Mouse (Mus musculus) liver, embryonic 16.5 days (tissue): ENCODE results near the gene Fbxo46. TPM values are rescaled to one million over a fixed set of nuclear protein-coding genes. Genes with fewer than 3 reads are reported as not detected.

Experiments
- ATAC-seq: fragments of 200-750 bp; cut with Nextera tagmentation; 2 replicates; pipeline ENCODE4 v1.8.0; 2017; ENCODE audit warnings: low read depth, mild to moderate bottlenecking, moderate number of reproducible peaks, moderate library complexity
- H3K27ac ChIP-seq: fragments of 300-500 bp; sonication (generic); 2 replicates; pipeline ENCODE4 v1.5.1; 2014; ENCODE audit warnings: mild to moderate bottlenecking, low read length
- H3K27me3 ChIP-seq: fragments of 300-500 bp; sonication (generic); 2 replicates; pipeline ENCODE4 v1.6.1; 2014; ENCODE audit warnings: low read depth, low read length, mixed read lengths; ENCODE audit not compliant: control insufficient read depth, insufficient read depth
- H3K36me3 ChIP-seq: fragments of 300-500 bp; sonication (generic); 2 replicates; pipeline ENCODE4 v1.6.1; 2014; ENCODE audit warnings: mild to moderate bottlenecking; ENCODE audit not compliant: control insufficient read depth, insufficient read depth
- H3K4me1 ChIP-seq: fragments of 300-500 bp; sonication (generic); 2 replicates; pipeline ENCODE4 v1.6.1; 2014; ENCODE audit warnings: low read depth, low read length, mixed read lengths; ENCODE audit not compliant: control insufficient read depth
- H3K4me2 ChIP-seq: fragments of 300-500 bp; sonication (generic); 2 replicates; pipeline ENCODE4 v1.6.1; 2014; ENCODE audit warnings: low read depth, low read length, mixed read lengths
- H3K4me3 ChIP-seq: fragments of 300-500 bp; sonication (generic); 2 replicates; pipeline ENCODE4 v1.5.1; 2014; ENCODE audit warnings: low read depth, mild to moderate bottlenecking, low read length
- H3K9ac ChIP-seq: fragments of 300-500 bp; sonication (generic); 2 replicates; pipeline ENCODE4 v1.6.1; 2014; ENCODE audit warnings: low read depth, low read length
- H3K9me3 ChIP-seq: fragments of 300-500 bp; sonication (generic); replicated peaks from 2 replicates; pipeline ENCODE4 v1.6.1; 2016; ENCODE audit warnings: low read length; ENCODE audit not compliant: control insufficient read depth
- WGBS: fragments of 180-500 bp; shearing (Covaris S2); extraction: QIAGEN DNeasy Blood & Tissue Kit; methylation state at CpG from one replicate; pipeline ENCODE4 v1.1.7; 2014; ENCODE audit not compliant: insufficient replicate concordance; 5-methylcytosine and 5-hydroxymethylcytosine counted together
- polyA plus RNA-seq: library from polyadenylated mRNA; unstranded; fragments of >200 nt; fragmentation: Nextera tagmentation; extraction: Ambion mirVana; gene quantifications from 2 replicates; pipeline ENCODE4 v1.2.1, GENCODE M21; 2015

Fbxo46 gene
- polyA plus RNA-seq, 1 experiment from 2014 or later = 4.7 TPM

GRCm38 (mm10) chr7:19078732-19079131 lies 40.9 kb upstream of the Fbxo46 start:
- no peaks in the 10 kb centered on the region for H3K9me3 ChIP-seq
- H3K9ac ChIP-seq = no peak overlapping the region
- no peak overlapping the region for H3K4me2 ChIP-seq
- no peak for ATAC-seq
- WGBS = 67% methylated on average over 3 of the region's 3 CpGs
- peaks cover 20% of the 10 kb centered on the region for H3K36me3 ChIP-seq
- H3K27me3 ChIP-seq = peaks cover 8% of the 10 kb centered on the region; the same call in 1 of the 2 replicates
- H3K27ac ChIP-seq = no peak overlapping the region
- H3K4me3 ChIP-seq = no peak overlapping the region
- peaks cover 27% of the 10 kb centered on the region for H3K4me1 ChIP-seq

DNA sequence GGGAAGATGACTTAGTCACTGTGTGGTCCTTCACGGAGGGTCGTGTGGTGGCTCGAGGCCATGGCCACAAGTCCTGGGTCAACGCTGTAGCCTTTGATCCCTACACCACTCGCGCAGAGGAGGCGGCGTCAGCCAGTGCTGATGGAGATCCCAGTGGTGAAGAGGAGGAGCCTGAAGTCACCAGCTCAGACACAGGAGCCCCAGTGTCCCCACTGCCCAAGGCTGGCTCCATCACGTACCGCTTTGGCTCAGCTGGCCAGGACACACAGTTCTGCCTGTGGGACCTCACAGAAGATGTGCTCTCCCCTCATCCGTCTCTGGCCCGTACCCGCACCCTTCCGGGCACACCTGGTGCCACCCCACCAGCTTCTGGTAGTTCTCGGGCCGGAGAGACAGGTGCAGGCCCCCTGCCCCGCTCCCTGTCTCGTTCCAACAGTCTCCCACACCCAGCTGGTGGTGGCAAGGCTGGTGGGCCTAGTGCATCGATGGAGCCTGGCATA lies 39.2 kb upstream of the Fbxo46 start:
- Histone ChIP-seq H3K27ac (no peak overlapping the region), H3K4me2 (no peak overlapping the region), H3K4me3 (no peak overlapping the region), H3K9ac (no peak overlapping the region), H3K36me3 (peaks cover 20% of the 10 kb centered on the region), H3K4me1 (peaks cover 29% of the 10 kb centered on the region), H3K27me3 (peaks cover 8% of the 10 kb centered on the region), H3K9me3 (no peaks in the 10 kb centered on the region)
- no peak for ATAC-seq
- 83% methylated on average over 19 of the region's 19 CpGs for WGBS

- H3K27me3 ChIP-seq = peaks cover 10% of the 10 kb centered on the region
- 68% methylated on average over 4 of the region's 4 CpGs for WGBS
- no peak for ATAC-seq
- no peak overlapping the region for H3K4me3 ChIP-seq
- no peak overlapping the region for H3K9ac ChIP-seq
- peaks cover 32% of the 10 kb centered on the region for H3K4me1 ChIP-seq
- H3K36me3 ChIP-seq = peaks cover 20% of the 10 kb centered on the region
- no peaks in the 10 kb centered on the region for H3K9me3 ChIP-seq
- no peak overlapping the region for H3K4me2 ChIP-seq
- no peak overlapping the region for H3K27ac ChIP-seq
These were observed 37.5 kb upstream of the Fbxo46 start for GRCm38 (mm10) chr7:19082171-19082570.

- peaks cover 20% of the 10 kb centered on the region for H3K36me3 ChIP-seq
- H3K4me1 ChIP-seq = peaks cover 27% of the 10 kb centered on the region
- WGBS = 52% methylated on average over 6 of the region's 6 CpGs
These were observed 36.6 kb upstream of the Fbxo46 start for GRCm38 (mm10) chr7:19083096-19083495.

GRCm38 (mm10) chr7:19083701-19084100 lies 36.0 kb upstream of the Fbxo46 start, which contains the start of gene Dmpk:
Gene Dmpk, plus strand, starts transcription at chr7:19083849.
- Histone ChIP-seq H3K27me3 (peaks cover 15% of the 10 kb centered on the region), H3K9me3 (no peaks in the 10 kb centered on the region), H3K4me1 (peaks cover 27% of the 10 kb centered on the region), H3K4me3 (peak within 1 kb of the TSS; percentile 34), H3K36me3 (peaks cover 16% of the 10 kb centered on the region), H3K4me2 (peak within 1 kb of the TSS; percentile 22; the same call in 1 of the 2 replicates), H3K27ac (peak within 1 kb of the TSS; percentile 38), H3K9ac (peak within 1 kb of the TSS; percentile 38)
- WGBS = 51% methylated on average over 10 of the region's 10 CpGs
- ATAC-seq = 0 out of 2 replicates have a peak, but pooled peaks have one; percentile 14

More at GRCm38 (mm10) chr7:19083096-19083495, 36.6 kb upstream of the Fbxo46 start:
- H3K9me3 ChIP-seq = no peaks in the 10 kb centered on the region
- no peak overlapping the region for H3K27ac ChIP-seq
- H3K4me3 ChIP-seq = no peak overlapping the region
- no peak overlapping the region for H3K4me2 ChIP-seq
- no peak overlapping the region for H3K9ac ChIP-seq
- no peak for ATAC-seq
- H3K27me3 ChIP-seq = peaks cover 11% of the 10 kb centered on the region

- peaks cover 27% of the 10 kb centered on the region for H3K4me1 ChIP-seq
- peaks cover 16% of the 10 kb centered on the region for H3K36me3 ChIP-seq
- peaks cover 15% of the 10 kb centered on the region for H3K27me3 ChIP-seq
- WGBS = 25% methylated on average over 6 of the region's 6 CpGs
- no peaks in the 10 kb centered on the region for H3K9me3 ChIP-seq
- H3K4me2 ChIP-seq = no peak overlapping the region
- peak overlapping the region; percentile 38; the same call in 1 of the 2 replicates for H3K27ac ChIP-seq
- no peak for ATAC-seq
- H3K4me3 ChIP-seq = peak overlapping the region; percentile 34
- peak overlapping the region; percentile 38; the same call in 1 of the 2 replicates for H3K9ac ChIP-seq
These were observed 35.3 kb upstream of the Fbxo46 start for GRCm38 (mm10) chr7:19084277-19084771.

DNA sequence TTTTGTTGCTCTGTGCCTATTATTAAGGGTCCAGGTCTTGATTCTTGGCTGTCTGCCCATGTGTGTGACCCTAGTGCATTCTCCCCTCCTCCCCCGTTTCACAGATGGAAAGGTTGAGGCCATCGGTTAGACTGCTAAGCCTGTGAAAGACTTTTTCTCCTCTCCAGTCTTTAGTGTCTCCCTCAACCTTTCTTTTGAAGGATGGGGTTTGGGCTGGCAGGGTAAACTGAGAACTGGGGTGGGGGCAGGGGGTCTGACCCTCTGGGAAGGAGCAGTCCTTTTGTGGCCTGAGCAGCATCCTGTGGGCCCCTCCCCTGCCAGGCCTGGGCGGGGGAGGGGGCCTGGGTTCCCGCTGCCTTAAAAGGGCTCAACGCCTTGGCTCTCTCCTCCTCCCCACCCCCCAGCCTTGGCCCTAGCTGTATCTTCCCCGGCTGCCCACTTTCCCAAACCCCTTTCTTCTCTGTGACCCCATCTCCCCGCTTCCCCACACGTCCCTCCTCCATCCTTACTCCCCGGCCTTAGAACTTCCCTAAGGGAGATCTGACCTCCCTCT lies 34.7 kb upstream of the Fbxo46 start:
- no peak for ATAC-seq
- H3K4me3 ChIP-seq = no peak overlapping the region

DNA sequence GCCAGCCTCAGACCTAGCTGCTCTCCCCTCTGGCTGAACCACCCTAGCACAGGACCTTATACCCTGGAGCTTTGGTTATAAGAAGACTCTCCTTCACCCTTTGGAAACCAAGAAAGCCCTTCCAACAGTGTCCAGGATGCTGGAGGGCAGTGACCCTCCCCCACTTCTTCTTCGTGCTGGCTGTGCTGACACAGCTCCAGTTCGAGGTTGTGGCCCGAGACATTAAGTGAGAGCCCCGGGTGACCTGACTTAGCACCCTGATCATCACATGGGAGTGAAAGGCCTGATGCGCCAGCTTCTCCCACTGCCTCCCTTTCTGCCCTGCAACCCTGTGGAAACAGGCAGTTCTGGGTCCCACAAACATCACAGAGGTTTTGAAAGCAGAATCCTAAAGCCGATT lies 34.2 kb upstream of the Fbxo46 start:
- 8% methylated on average over 6 of the region's 6 CpGs for WGBS
- Histone ChIP-seq H3K4me2 (peak overlapping the region; percentile 54), H3K4me3 (peak overlapping the region; percentile 13; the same call in 1 of the 2 replicates), H3K4me1 (peaks cover 27% of the 10 kb centered on the region), H3K27ac (no peak overlapping the region), H3K9me3 (no peaks in the 10 kb centered on the region), H3K27me3 (peaks cover 15% of the 10 kb centered on the region), H3K36me3 (peaks cover 10% of the 10 kb centered on the region), H3K9ac (no peak overlapping the region; the same call in 1 of the 2 replicates)
- no peak for ATAC-seq

More for the DNA sequence above, 34.7 kb upstream of the Fbxo46 start:
- peak overlapping the region; percentile 36; the same call in 1 of the 2 replicates for H3K27ac ChIP-seq
- H3K27me3 ChIP-seq = peaks cover 15% of the 10 kb centered on the region
- H3K4me2 ChIP-seq = no peak overlapping the region
- 23% methylated on average over 6 of the region's 9 CpGs for WGBS
- peaks cover 15% of the 10 kb centered on the region for H3K36me3 ChIP-seq
- no peak overlapping the region for H3K9ac ChIP-seq
- H3K9me3 ChIP-seq = no peaks in the 10 kb centered on the region
- peaks cover 27% of the 10 kb centered on the region for H3K4me1 ChIP-seq

GRCm38 (mm10) chr7:19086042-19086441 lies 33.6 kb upstream of the Fbxo46 start:
- Histone ChIP-seq H3K9ac (no peak overlapping the region), H3K4me2 (peak overlapping the region; percentile 54), H3K27ac (no peak overlapping the region), H3K4me1 (peaks cover 27% of the 10 kb centered on the region), H3K36me3 (peaks cover 4% of the 10 kb centered on the region; the same call in 1 of the 2 replicates), H3K4me3 (peak overlapping the region; percentile 23), H3K9me3 (no peaks in the 10 kb centered on the region), H3K27me3 (peaks cover 20% of the 10 kb centered on the region)
- 3% methylated on average over 14 of the region's 14 CpGs for WGBS
- peak; percentile 76 for ATAC-seq
